Mouse (Mus musculus) left cerebral cortex, postnatal 4 days (tissue): ENCODE data around the gene Hint2. TPM values are rescaled to one million over a fixed set of nuclear protein-coding genes. Genes with fewer than 3 reads are reported as not detected.
A peak's percentile ranks its signal among the peaks of the same experiment; 100 is the strongest.

Source experiments
- DNase-seq: peaks from one replicate; pipeline ENCODE4 v3.0.0-alpha.2; 2022
- intact Hi-C: fragments of 180-260 bp; cut with DNase I; formaldehyde crosslinking; loops from one replicate; pipeline ENCODE4 v1.15.1; 2025
- total RNA-seq, 2 experiments: library from RNA; stranded (reverse); gene quantifications; 2 replicates each; pipeline ENCODE4 v1.2.3; 2021

Hint2 gene
- total RNA-seq, result 10 to 100 TPM; 21.1 to 23.9 TPM

- peak; percentile 96 for DNase-seq
- intact Hi-C loops, result no loop called here
Measured at GRCm38 (mm10) chr4:43656339-43657109, at the start of gene Hint2. Hint2 (minus strand) TSS chr4:43656466.

- DNase-seq, result no peak
- intact Hi-C loops, result no loop called here
Measured at GRCm38 (mm10) chr4:43705991-43706390, 49.7 kb upstream of the Hint2 start.

GRCm38 (mm10) chr4:43703851-43704250 is 47.6 kb upstream of the Hint2 start:
- intact Hi-C loops, result no loop called here
- no peak for DNase-seq

- intact Hi-C loops, result no loop called here
- DNase-seq, result no peak
Measured at GRCm38 (mm10) chr4:43703439-43703838, 47.2 kb upstream of the Hint2 start.

GRCm38 (mm10) chr4:43700707-43701106 is 44.4 kb upstream of the Hint2 start, which contains the start of gene Olfr70:
Olfr70 (minus strand) TSS chr4:43700807.
- intact Hi-C loops, result no loop called here

GRCm38 (mm10) chr4:43696561-43696960 is 40.3 kb upstream of the Hint2 start:
- intact Hi-C loops, result no loop called here
- DNase-seq, result peak; percentile 70

More at GRCm38 (mm10) chr4:43700707-43701106, 44.4 kb upstream of the Hint2 start, which contains the start of gene Olfr70:
- no peak for DNase-seq

GRCm38 (mm10) chr4:43695249-43695671 is 39.0 kb upstream of the Hint2 start:
- intact Hi-C loops, result no loop called here
- no peak for DNase-seq

- intact Hi-C loops, result no loop called here
- DNase-seq, result no peak
Measured at GRCm38 (mm10) chr4:43694439-43695248, 38.4 kb upstream of the Hint2 start.

GRCm38 (mm10) chr4:43693806-43694241 is 37.6 kb upstream of the Hint2 start:
- intact Hi-C loops, result no loop called here
- DNase-seq, result no peak

GRCm38 (mm10) chr4:43691026-43691425 is 34.8 kb upstream of the Hint2 start:
- DNase-seq, result no peak
- intact Hi-C loops, result no loop called here

- intact Hi-C loops, result no loop called here
Measured at GRCm38 (mm10) chr4:43690021-43690420, 33.8 kb upstream of the Hint2 start.

GRCm38 (mm10) chr4:43679416-43680043 is 23.3 kb upstream of the Hint2 start:
- DNase-seq, result no peak
- intact Hi-C loops, result no loop called here

More at GRCm38 (mm10) chr4:43690021-43690420, 33.8 kb upstream of the Hint2 start:
- peak; percentile 50 for DNase-seq

GRCm38 (mm10) chr4:43678541-43678940 is 22.3 kb upstream of the Hint2 start:
- DNase-seq, result no peak
- intact Hi-C loops, result no loop called here

GRCm38 (mm10) chr4:43675608-43676007 is 19.3 kb upstream of the Hint2 start:
- intact Hi-C loops, result no loop called here
- no peak for DNase-seq

- no peak for DNase-seq
- intact Hi-C loops, result no loop called here
Measured at GRCm38 (mm10) chr4:43674974-43675373, 18.7 kb upstream of the Hint2 start.

- DNase-seq, result no peak
- intact Hi-C loops, result no loop called here
Measured at GRCm38 (mm10) chr4:43673703-43674102, 17.4 kb upstream of the Hint2 start.

GRCm38 (mm10) chr4:43672070-43672469 is 15.8 kb upstream of the Hint2 start:
- intact Hi-C loops, result no loop called here
- peak; percentile 94 for DNase-seq

GRCm38 (mm10) chr4:43669428-43669794 is 13.1 kb upstream of the Hint2 start:
- DNase-seq, result peak; percentile 63

GRCm38 (mm10) chr4:43668782-43669427 is 12.6 kb upstream of the Hint2 start, which contains the start of the genes Tmem8b and Fam221b:
Tmem8b (plus strand) TSS chr4:43668971.
Fam221b (minus strand) TSS chr4:43669145.
- intact Hi-C loops, result no loop called here
- peak; percentile 91 for DNase-seq

More at GRCm38 (mm10) chr4:43669428-43669794, 13.1 kb upstream of the Hint2 start:
- intact Hi-C loops, result no loop called here

- intact Hi-C loops, result no loop called here
- no peak for DNase-seq
Measured at GRCm38 (mm10) chr4:43666412-43666811, 10.1 kb upstream of the Hint2 start.
